Mouse (Mus musculus) liver, adult 2 months (tissue): ENCODE results near the gene Rbfox3. TPM values are rescaled to one million over a fixed set of nuclear protein-coding genes. Genes with fewer than 3 reads are reported as not detected.

ENCODE experiments used
- DNase-seq: peaks from one replicate; pipeline ENCODE4 v3.0.0-alpha.2; 2011; ENCODE audit warnings: low read depth, low spot score; ENCODE audit errors: extremely low read depth
- H3K27ac ChIP-seq: fragments of 200-500 bp; replicated peaks from 2 replicates; pipeline ENCODE4 v1.5.1; 2012; ENCODE audit warnings: low read depth, mild to moderate bottlenecking, control low read depth, inconsistent platforms, low read length; ENCODE audit not compliant: insufficient read depth
- H3K27me3 ChIP-seq: fragments of 200-500 bp; 2 replicates; pipeline ENCODE4 v1.6.1; 2012; ENCODE audit warnings: mild to moderate bottlenecking, moderate library complexity, low read length, inconsistent platforms; ENCODE audit not compliant: control insufficient read depth, insufficient read depth
- H3K36me3 ChIP-seq: fragments of 200-500 bp; 2 replicates; pipeline ENCODE4 v1.6.1; 2012; ENCODE audit warnings: low read length, inconsistent platforms; ENCODE audit not compliant: control insufficient read depth, insufficient read depth
- H3K4me1 ChIP-seq: fragments of 200-500 bp; 2 replicates; pipeline ENCODE4 v1.6.1; 2011; ENCODE audit warnings: low read length; ENCODE audit not compliant: control insufficient read depth, insufficient read depth
- H3K4me3 ChIP-seq: fragments of 200-500 bp; 2 replicates; pipeline ENCODE4 v1.5.1; 2011; ENCODE audit warnings: low read depth, mild to moderate bottlenecking, control low read depth, low read length, moderate library complexity; ENCODE audit not compliant: insufficient read depth
- H3K79me2 ChIP-seq: fragments of 200-500 bp; 2 replicates; pipeline ENCODE4 v1.6.1; 2012; ENCODE audit warnings: inconsistent platforms, mild to moderate bottlenecking, low read length, moderate library complexity; ENCODE audit not compliant: control insufficient read depth, insufficient read depth
- H3K9ac ChIP-seq: fragments of 200-500 bp; 2 replicates; pipeline ENCODE4 v1.6.1; 2012; ENCODE audit warnings: low read depth, mild to moderate bottlenecking, control low read depth, inconsistent platforms, low read length
- CTCF ChIP-seq: fragments of 200-500 bp; IDR thresholded peaks from 2 replicates; pipeline ENCODE4 v1.5.1; 2011; ENCODE audit warnings: low read depth, low read length, control low read depth
- POLR2A ChIP-seq: fragments of 200-500 bp; IDR thresholded peaks from 2 replicates; pipeline ENCODE4 v1.6.1; 2011; ENCODE audit warnings: low read length, control low read depth; ENCODE audit not compliant: insufficient read depth; ENCODE audit errors: extremely low read depth
- WGBS: fragments of 180-500 bp; shearing (Covaris S2); methylation state at CpG from one replicate; pipeline ENCODE4 v1.1.7; 2018; 5-methylcytosine and 5-hydroxymethylcytosine counted together
- polyA plus RNA-seq: library from polyadenylated mRNA; depleted of rRNA; stranded (reverse); fragments of >200 nt; gene quantifications from 2 replicates; pipeline ENCODE4 v1.2.3, GENCODE M21; 2012
- total RNA-seq: library from RNA; depleted of rRNA; stranded (reverse); fragments of >200 nt; gene quantifications from 2 replicates; pipeline ENCODE4 v1.2.3, GENCODE M21; 2014

The Rbfox3 gene
- total and polyA plus RNA-seq, 2 experiments = 0.28 to 0.44 TPM

DNA sequence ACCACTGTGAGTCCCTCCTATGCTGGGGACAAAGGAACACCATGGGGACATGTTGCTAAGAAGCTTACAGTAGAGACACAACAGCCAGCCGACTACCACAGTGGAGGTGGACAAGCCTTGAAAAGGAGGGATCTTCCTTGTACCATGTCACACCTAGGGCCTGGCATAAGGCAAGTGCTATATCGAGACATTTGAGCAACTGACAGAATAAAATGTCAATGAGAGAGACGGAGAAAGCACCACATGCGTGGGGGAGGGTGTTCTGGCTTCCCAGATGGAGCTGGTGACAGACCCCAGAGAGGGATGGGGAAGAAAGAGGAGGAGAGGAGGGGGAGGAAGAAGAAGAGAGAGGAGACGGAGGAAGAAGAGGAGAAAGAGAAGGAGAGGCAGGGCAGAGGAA is 96.3 kb downstream of the Rbfox3 start:
- Histone ChIP-seq H3K27me3 (no peaks in the 10 kb centered on the region), H3K36me3 (no peaks in the 10 kb centered on the region)
- TF ChIP-seq POLR2A (no peak), CTCF (no peak)

DNA sequence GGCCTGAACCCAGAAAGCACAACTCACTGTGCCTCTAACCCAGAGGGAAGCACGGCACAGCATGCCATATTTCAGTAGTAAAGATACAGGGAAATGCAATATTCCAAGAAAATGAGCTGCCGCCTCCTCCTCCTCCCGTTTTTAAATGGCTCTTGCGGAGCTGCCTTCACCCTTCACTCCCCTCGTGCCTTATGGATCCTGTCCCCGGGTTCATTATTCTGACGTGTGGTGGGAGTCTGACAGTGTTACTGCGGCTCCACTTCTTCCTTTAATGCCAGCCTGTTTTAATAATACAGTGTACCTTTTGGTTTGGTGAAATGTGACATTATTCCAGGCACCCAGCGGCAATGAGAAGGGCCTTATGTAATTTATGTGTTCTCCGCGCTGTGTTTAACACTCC is 97.5 kb downstream of the Rbfox3 start:
- no peaks in the 10 kb centered on the region for H3K36me3 ChIP-seq
- no peak overlapping the region for H3K9ac ChIP-seq
- no peak overlapping the region for H3K4me3 ChIP-seq
- no peaks in the 10 kb centered on the region for H3K27me3 ChIP-seq
- TF ChIP-seq POLR2A (no peak), CTCF (no peak)
- H3K4me1 ChIP-seq = no peaks in the 10 kb centered on the region
- DNase-seq = no peak
- H3K27ac ChIP-seq = no peak overlapping the region
- no peaks in the 10 kb centered on the region for H3K79me2 ChIP-seq
- 79% methylated on average over 11 of the region's 11 CpGs for WGBS

More for the DNA sequence above, 96.3 kb downstream of the Rbfox3 start:
- Histone ChIP-seq H3K4me1 (no peaks in the 10 kb centered on the region), H3K9ac (no peak overlapping the region), H3K27ac (no peak overlapping the region), H3K79me2 (no peaks in the 10 kb centered on the region), H3K4me3 (no peak overlapping the region)
- 68% methylated on average over 5 of the region's 5 CpGs for WGBS
- DNase-seq = no peak

DNA sequence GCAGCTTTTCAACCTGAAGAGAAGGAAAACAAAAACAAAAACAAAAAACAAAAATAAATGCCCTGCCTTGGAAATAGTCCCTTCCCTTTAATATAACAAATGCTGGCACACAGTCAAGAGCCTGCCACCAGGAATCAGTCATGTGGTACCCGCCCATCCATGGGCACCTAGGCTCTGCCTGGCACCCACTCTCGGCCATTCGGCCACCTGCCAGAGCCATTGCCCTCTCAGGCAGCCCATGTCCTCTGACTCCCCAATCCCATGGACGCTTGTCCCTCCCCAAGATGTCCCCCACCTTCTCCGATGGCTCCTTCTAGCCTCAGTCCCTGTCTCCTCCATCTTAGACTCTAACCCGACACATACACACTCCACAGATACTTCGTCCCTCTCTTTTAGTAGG is 100.0 kb downstream of the Rbfox3 start:
- Histone ChIP-seq H3K4me3 (no peak overlapping the region), H3K36me3 (no peaks in the 10 kb centered on the region), H3K79me2 (no peaks in the 10 kb centered on the region), H3K27me3 (no peaks in the 10 kb centered on the region), H3K4me1 (no peaks in the 10 kb centered on the region), H3K9ac (no peak overlapping the region), H3K27ac (no peak overlapping the region)
- DNase-seq = no peak
- WGBS = 90% methylated on average over 7 of the region's 7 CpGs
- TF ChIP-seq POLR2A = no peak

DNA sequence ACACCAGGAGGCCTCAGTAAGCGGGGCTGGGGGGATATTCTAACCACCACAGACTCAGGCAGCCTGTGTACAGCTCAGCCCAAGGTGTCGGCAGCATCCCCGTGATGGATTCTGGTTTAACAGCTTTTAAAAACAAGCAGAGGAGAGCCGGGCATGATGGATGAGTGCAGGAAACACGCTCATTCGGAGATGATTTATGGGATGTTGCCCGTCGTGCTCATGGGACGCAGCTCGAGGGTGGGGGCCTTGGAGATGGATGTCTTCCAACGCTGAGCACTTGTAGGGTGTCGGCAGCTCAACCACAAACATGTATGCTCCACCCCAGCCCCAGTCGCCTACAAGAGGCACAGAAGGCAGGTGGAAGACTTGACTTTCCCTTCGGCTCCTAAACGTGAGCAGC is 103.9 kb downstream of the Rbfox3 start:
- TF ChIP-seq POLR2A (no peak), CTCF (no peak)
- H3K4me3 ChIP-seq = no peak overlapping the region
- no peak overlapping the region for H3K9ac ChIP-seq

DNA sequence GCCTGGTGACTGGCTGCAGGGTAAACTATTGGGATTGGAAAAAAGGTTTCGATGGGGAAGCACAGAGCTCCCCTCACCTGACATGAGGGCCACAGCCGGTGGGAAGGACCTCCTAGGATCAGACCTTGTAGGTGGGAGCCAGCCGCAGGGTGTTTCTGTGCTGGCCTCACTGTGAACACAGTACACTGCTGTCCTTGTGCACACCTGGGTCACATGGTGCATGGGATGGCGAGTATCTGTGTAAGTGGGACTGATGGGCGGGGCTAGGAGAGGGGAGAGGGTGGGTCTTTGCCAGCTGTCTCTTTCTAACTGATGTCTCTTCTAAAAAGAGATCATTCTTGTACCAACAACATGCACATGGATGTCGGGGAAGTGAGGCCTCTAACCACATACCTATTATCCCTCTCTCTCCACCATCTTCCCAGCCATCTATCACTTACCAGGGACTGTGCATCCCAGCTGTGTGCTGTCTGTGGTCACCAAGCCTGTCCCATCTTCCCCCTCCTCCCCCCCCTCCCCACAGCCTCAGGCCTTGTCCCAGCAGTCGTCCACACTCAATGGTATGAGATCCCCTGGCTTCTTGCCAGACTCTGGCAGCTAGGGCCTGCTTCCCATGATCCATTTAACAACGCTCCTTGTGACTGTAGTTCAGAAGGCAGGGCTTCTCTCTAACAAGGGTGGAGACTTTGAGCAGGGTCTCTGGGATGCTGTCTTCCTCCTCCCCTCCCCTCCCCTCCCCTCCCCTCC is 116.4 kb downstream of the Rbfox3 start:
- Histone ChIP-seq H3K4me3 (no peak overlapping the region), H3K27me3 (no peaks in the 10 kb centered on the region), H3K9ac (no peak overlapping the region), H3K36me3 (no peaks in the 10 kb centered on the region), H3K27ac (no peak overlapping the region), H3K79me2 (no peaks in the 10 kb centered on the region), H3K4me1 (no peaks in the 10 kb centered on the region)
- TF ChIP-seq CTCF = no peak
- TF ChIP-seq POLR2A = no peak
- DNase-seq = no peak
- 67% methylated on average over 8 of the region's 8 CpGs for WGBS

More for the DNA sequence above, 103.9 kb downstream of the Rbfox3 start:
- DNase-seq = no peak
- 71% methylated on average over 15 of the region's 15 CpGs for WGBS
- no peaks in the 10 kb centered on the region for H3K36me3 ChIP-seq
- no peak overlapping the region for H3K27ac ChIP-seq
- H3K27me3 ChIP-seq = no peaks in the 10 kb centered on the region
- H3K79me2 ChIP-seq = no peaks in the 10 kb centered on the region
- no peaks in the 10 kb centered on the region for H3K4me1 ChIP-seq

DNA sequence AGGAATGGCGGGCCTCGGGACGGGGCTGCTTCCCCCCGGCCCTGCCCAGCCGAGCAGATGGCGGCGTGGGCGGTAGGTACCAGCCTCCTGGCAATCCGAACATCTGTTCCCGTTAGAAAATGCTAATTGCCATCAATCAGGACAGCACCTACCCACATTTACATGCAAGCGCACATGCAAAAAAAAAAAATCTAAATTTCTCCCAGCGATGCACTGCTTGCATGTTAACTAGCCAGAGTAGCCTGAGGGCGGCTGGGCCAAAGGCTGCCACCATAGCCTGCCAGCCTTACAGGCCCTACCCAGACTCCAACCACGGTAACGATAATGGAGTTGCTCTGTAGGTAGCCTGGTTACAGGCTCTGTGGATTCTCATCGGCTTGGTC is 117.8 kb downstream of the Rbfox3 start:
- H3K36me3 ChIP-seq = no peaks in the 10 kb centered on the region
- no peak overlapping the region for H3K4me3 ChIP-seq
- WGBS = 81% methylated on average over 16 of the region's 16 CpGs
- no peaks in the 10 kb centered on the region for H3K4me1 ChIP-seq
- no peak for DNase-seq
- no peaks in the 10 kb centered on the region for H3K27me3 ChIP-seq
- no peak for TF ChIP-seq CTCF
- no peak for TF ChIP-seq POLR2A
- no peak overlapping the region for H3K9ac ChIP-seq
- no peaks in the 10 kb centered on the region for H3K79me2 ChIP-seq
- no peak overlapping the region for H3K27ac ChIP-seq
